Mouse (Mus musculus) hindbrain, embryonic 11.5 days (tissue): ENCODE data around the gene Vill. TPM values are rescaled to one million over a fixed set of nuclear protein-coding genes. Genes with fewer than 3 reads are reported as not detected.

ENCODE experiments used
- ATAC-seq: fragments of 200-750 bp; cut with Nextera tagmentation; 2 replicates; pipeline ENCODE4 v1.8.0; 2017; ENCODE audit warnings: mild to moderate bottlenecking, moderate TSS enrichment, moderate library complexity; ENCODE audit not compliant: low FRiP score
- DNase-seq: peaks from one replicate; pipeline ENCODE4 v3.0.0-alpha.2; 2015; ENCODE audit warnings: low spot score
- H3K27ac ChIP-seq: fragments of 300-500 bp; sonication (generic); 2 replicates; pipeline ENCODE4 v1.5.1; 2014; ENCODE audit warnings: mild to moderate bottlenecking, low read depth, low read length
- H3K27me3 ChIP-seq: fragments of 300-500 bp; sonication (generic); 2 replicates; pipeline ENCODE4 v1.6.1; 2014; ENCODE audit warnings: mild to moderate bottlenecking, low read length, moderate library complexity, mixed read lengths; ENCODE audit not compliant: control insufficient read depth, insufficient read depth
- H3K36me3 ChIP-seq: fragments of 300-500 bp; sonication (generic); 2 replicates; pipeline ENCODE4 v1.6.1; 2014; ENCODE audit warnings: mild to moderate bottlenecking, low read length, moderate library complexity, mixed read lengths; ENCODE audit not compliant: control insufficient read depth, insufficient read depth
- H3K4me1 ChIP-seq: fragments of 300-500 bp; sonication (generic); replicated peaks from 2 replicates; pipeline ENCODE4 v1.6.1; 2014; ENCODE audit warnings: low read length, mixed read lengths; ENCODE audit not compliant: control insufficient read depth, insufficient read depth
- H3K4me2 ChIP-seq: fragments of 300-500 bp; sonication (generic); replicated peaks from 2 replicates; pipeline ENCODE4 v1.6.1; 2014; ENCODE audit warnings: mild to moderate bottlenecking, low read depth, low read length
- H3K4me3 ChIP-seq: fragments of 300-500 bp; sonication (generic); 2 replicates; pipeline ENCODE4 v1.5.1; 2014; ENCODE audit warnings: low read depth, low read length
- H3K9ac ChIP-seq: fragments of 300-500 bp; sonication (generic); 2 replicates; pipeline ENCODE4 v1.6.1; 2014; ENCODE audit warnings: low read depth, low read length
- H3K9me3 ChIP-seq: fragments of 300-500 bp; sonication (generic); 2 replicates; pipeline ENCODE4 v1.6.1; 2016; ENCODE audit warnings: low read length; ENCODE audit not compliant: control insufficient read depth
- WGBS: fragments of 180-500 bp; shearing (Covaris S2); extraction: QIAGEN DNeasy Blood & Tissue Kit; methylation state at CpG from one replicate; pipeline ENCODE4 v1.1.7; 2014; 5-methylcytosine and 5-hydroxymethylcytosine counted together
- polyA plus RNA-seq: library from polyadenylated mRNA; unstranded; fragments of >200 nt; fragmentation: Nextera tagmentation; extraction: Ambion mirVana; gene quantifications from 2 replicates; pipeline ENCODE4 v1.2.1, GENCODE M21; 2014

Vill gene
- polyA plus RNA-seq, 1 experiment from 2014 or later = 7.5 TPM

GRCm38 (mm10) chr9:119021731-119022130 is 30.8 kb upstream of the Vill start:
- no peaks in the 10 kb centered on the region for H3K4me1 ChIP-seq
- 79% methylated on average over 7 of the region's 7 CpGs for WGBS
- H3K9me3 ChIP-seq = no peaks in the 10 kb centered on the region
- no peak overlapping the region for H3K27ac ChIP-seq
- DNase-seq = no peak
- H3K27me3 ChIP-seq = no peaks in the 10 kb centered on the region
- no peak overlapping the region for H3K4me3 ChIP-seq
- no peak overlapping the region for H3K9ac ChIP-seq
- no peaks in the 10 kb centered on the region for H3K36me3 ChIP-seq
- ATAC-seq = no peak
- no peak overlapping the region for H3K4me2 ChIP-seq

- no peak overlapping the region for H3K4me3 ChIP-seq
- no peak overlapping the region for H3K27ac ChIP-seq
- H3K4me2 ChIP-seq = no peak overlapping the region
- no peak overlapping the region for H3K9ac ChIP-seq
- H3K27me3 ChIP-seq = no peaks in the 10 kb centered on the region
- WGBS = 91% methylated on average over 6 of the region's 6 CpGs
- DNase-seq = no peak
- H3K4me1 ChIP-seq = no peaks in the 10 kb centered on the region
- H3K36me3 ChIP-seq = no peaks in the 10 kb centered on the region
- no peaks in the 10 kb centered on the region for H3K9me3 ChIP-seq
- ATAC-seq = no peak
Observed at GRCm38 (mm10) chr9:119025263-119025662, 27.3 kb upstream of the Vill start.

GRCm38 (mm10) chr9:119025832-119026331 is 26.7 kb upstream of the Vill start:
- WGBS = 93% methylated on average over 7 of the region's 7 CpGs
- DNase-seq (no peak), ATAC-seq (no peak)

GRCm38 (mm10) chr9:119027337-119027736 is 25.2 kb upstream of the Vill start:
- Histone ChIP-seq H3K27ac (no peak overlapping the region), H3K9me3 (no peaks in the 10 kb centered on the region), H3K9ac (no peak overlapping the region), H3K36me3 (no peaks in the 10 kb centered on the region), H3K4me1 (no peaks in the 10 kb centered on the region), H3K4me3 (no peak overlapping the region), H3K27me3 (no peaks in the 10 kb centered on the region), H3K4me2 (no peak overlapping the region)
- ATAC-seq = no peak
- DNase-seq = no peak
- 94% methylated on average over 7 of the region's 7 CpGs for WGBS

More at GRCm38 (mm10) chr9:119025832-119026331, 26.7 kb upstream of the Vill start:
- Histone ChIP-seq H3K27ac (no peak overlapping the region), H3K4me1 (no peaks in the 10 kb centered on the region), H3K4me2 (no peak overlapping the region), H3K9me3 (no peaks in the 10 kb centered on the region), H3K27me3 (no peaks in the 10 kb centered on the region), H3K4me3 (no peak overlapping the region), H3K36me3 (no peaks in the 10 kb centered on the region), H3K9ac (no peak overlapping the region)

GRCm38 (mm10) chr9:119028226-119029195 is 24.1 kb upstream of the Vill start:
- Histone ChIP-seq H3K36me3 (no peaks in the 10 kb centered on the region), H3K4me3 (no peak overlapping the region), H3K4me2 (no peak overlapping the region), H3K27ac (no peak overlapping the region), H3K9ac (no peak overlapping the region), H3K4me1 (0 out of 2 replicates have a peak, but pooled peaks cover 3% of the 10 kb centered on the region), H3K9me3 (no peaks in the 10 kb centered on the region), H3K27me3 (no peaks in the 10 kb centered on the region)
- no peak for ATAC-seq
- no peak for DNase-seq
- 95% methylated on average over 27 of the region's 27 CpGs for WGBS

- DNase-seq = peak; percentile 77
- Histone ChIP-seq H3K4me1 (0 out of 2 replicates have a peak, but pooled peaks cover 7% of the 10 kb centered on the region), H3K9ac (no peak overlapping the region), H3K36me3 (no peaks in the 10 kb centered on the region), H3K27me3 (no peaks in the 10 kb centered on the region), H3K4me2 (no peak overlapping the region), H3K27ac (no peak overlapping the region), H3K9me3 (no peaks in the 10 kb centered on the region), H3K4me3 (no peak overlapping the region)
- 60% methylated on average over 7 of the region's 7 CpGs for WGBS
- ATAC-seq = 0 out of 2 replicates have a peak, but pooled peaks have one; percentile 19
Observed at GRCm38 (mm10) chr9:119029568-119029967, 23.0 kb upstream of the Vill start.

GRCm38 (mm10) chr9:119031038-119031437 is 21.5 kb upstream of the Vill start:
- Histone ChIP-seq H3K9me3 (no peaks in the 10 kb centered on the region), H3K4me1 (0 out of 2 replicates have a peak, but pooled peaks cover 7% of the 10 kb centered on the region), H3K36me3 (no peaks in the 10 kb centered on the region), H3K27me3 (no peaks in the 10 kb centered on the region), H3K9ac (no peak overlapping the region), H3K4me3 (no peak overlapping the region), H3K4me2 (no peak overlapping the region), H3K27ac (no peak overlapping the region)
- 93% methylated on average over 4 of the region's 4 CpGs for WGBS
- no peak for DNase-seq
- ATAC-seq = no peak

GRCm38 (mm10) chr9:119031772-119032171 is 20.8 kb upstream of the Vill start:
- Histone ChIP-seq H3K9ac (no peak overlapping the region), H3K9me3 (no peaks in the 10 kb centered on the region), H3K4me3 (no peak overlapping the region), H3K4me1 (0 out of 2 replicates have a peak, but pooled peaks cover 7% of the 10 kb centered on the region), H3K27ac (no peak overlapping the region), H3K27me3 (no peaks in the 10 kb centered on the region), H3K4me2 (no peak overlapping the region), H3K36me3 (no peaks in the 10 kb centered on the region)
- ATAC-seq (no peak), DNase-seq (no peak)
- WGBS = 83% methylated on average over 14 of the region's 14 CpGs
